ENCODE assay signal across 11 mouse cellular contexts in genomic region chr5:132170010-132170409, GRCm38 (mm10).
A peak's percentile ranks its signal among the peaks of the same experiment; 100 is the strongest.
DNase-seq lines count a peak whose midpoint lies in the region; ATAC-seq lines count a peak whose summit lies in the region.
"Had no signal": no experiment of that assay in that cellular context is flagged by ENCODE, and none has a peak within 500 bp of the region (broad histone marks: within the 10 kb centered on the region; RNA-seq: fewer than 3 reads in every experiment).

No protein-coding gene starts in this region.

- H3K27me3 ChIP-seq in midbrain, embryonic 13.5 days = no peaks in the 10 kb centered on the region
- no peaks in the 10 kb centered on the region for H3K27me3 ChIP-seq in midbrain, embryonic 10.5 days (ENCODE audit: low read depth, poor library complexity, severe bottlenecking)
- H3K27me3 ChIP-seq in hindbrain, embryonic 15.5 days = no peaks in the 10 kb centered on the region

- no peak for DNase-seq in midbrain, embryonic 10.5 days (ENCODE audit: low spot score)
- DNase-seq in cerebellum, postnatal 4 days (ENCODE audit: low spot score in 2 of 2) = peak; percentile 31 to 67
- DNase-seq in retina, postnatal 1 day = peak; percentile 85
- no peak for DNase-seq in spleen, postnatal 4 days (ENCODE audit: low spot score in 2 of 2)
- DNase-seq in adrenal gland, adult 18-20 months (ENCODE audit: low spot score in 2 of 2) = no peak
- DNase-seq in testis, postnatal 10 days (ENCODE audit: low spot score) = no peak
- DNase-seq: embryo, embryonic 11 days; gastrocnemius, adult 2 months; lung, adult 18-20 months had no signal

- H3K9ac ChIP-seq in midbrain, embryonic 13.5 days (replicated peaks) = no peak overlapping the region
- no peak overlapping the region for H3K9ac ChIP-seq in hindbrain, embryonic 15.5 days

- WGBS in midbrain, embryonic 13.5 days = 56% methylated on average over 8 of the region's 8 CpGs
- WGBS in midbrain, embryonic 10.5 days = 93% methylated on average over 8 of the region's 8 CpGs
- 37% methylated on average over 8 of the region's 8 CpGs for WGBS in hindbrain, embryonic 15.5 days

- ATAC-seq in midbrain, embryonic 13.5 days = peak; percentile 30; the same call in 1 of the 2 replicates
- peak; percentile 74 for ATAC-seq in hindbrain, embryonic 15.5 days (ENCODE audit: low FRiP score, low read depth)

- H3K4me1 ChIP-seq in midbrain, embryonic 13.5 days (replicated peaks) = peaks cover 29% of the 10 kb centered on the region
- 0 out of 2 replicates have a peak, but pooled peaks cover 7% of the 10 kb centered on the region for H3K4me1 ChIP-seq in midbrain, embryonic 10.5 days
- peaks cover 23% of the 10 kb centered on the region for H3K4me1 ChIP-seq in hindbrain, embryonic 15.5 days (replicated peaks)

- no peaks in the 10 kb centered on the region for H3K9me3 ChIP-seq in midbrain, embryonic 13.5 days
- no peaks in the 10 kb centered on the region for H3K9me3 ChIP-seq in midbrain, embryonic 10.5 days (replicated peaks)
- no peaks in the 10 kb centered on the region for H3K9me3 ChIP-seq in hindbrain, embryonic 15.5 days

- H3K4me2 ChIP-seq in midbrain, embryonic 13.5 days (replicated peaks) = no peak overlapping the region
- H3K4me2 ChIP-seq in hindbrain, embryonic 15.5 days = no peak overlapping the region

- H3K4me3 ChIP-seq in midbrain, embryonic 13.5 days (replicated peaks) = no peak overlapping the region
- H3K4me3 ChIP-seq in midbrain, embryonic 10.5 days = no peak overlapping the region
- H3K4me3 ChIP-seq in hindbrain, embryonic 15.5 days = no peak overlapping the region
- H3K4me3 ChIP-seq: gastrocnemius, adult 2 months had no signal

- peak overlapping the region; percentile 49 for H3K27ac ChIP-seq in midbrain, embryonic 13.5 days
- no peak overlapping the region for H3K27ac ChIP-seq in midbrain, embryonic 10.5 days (replicated peaks)
- H3K27ac ChIP-seq in hindbrain, embryonic 15.5 days (replicated peaks) = peak overlapping the region; percentile 14; the same call in 1 of the 2 replicates
- H3K27ac ChIP-seq: gastrocnemius, adult 2 months had no signal

- H3K36me3 ChIP-seq in midbrain, embryonic 13.5 days = no peaks in the 10 kb centered on the region
- no peaks in the 10 kb centered on the region for H3K36me3 ChIP-seq in midbrain, embryonic 10.5 days
- no peaks in the 10 kb centered on the region for H3K36me3 ChIP-seq in hindbrain, embryonic 15.5 days

Comparison
In these comparisons a context has a peak if more than half of its experiments do, and no peak if none do; other contexts are left out.
1. DNase-seq: peak in cerebellum, postnatal 4 days (2 of 2) and retina, postnatal 1 day (single experiment); none in midbrain, embryonic 10.5 days (single experiment), spleen, postnatal 4 days (0 of 2), adrenal gland, adult 18-20 months (0 of 2) and testis, postnatal 10 days (single experiment).